Mouse (Mus musculus): ENCODE measurements around the gene Gm1043.

The Gm1043 gene

GRCm38 (mm10) chr5:37085241-37085640 is at the start of gene Gm1043:
Gm1043 (plus strand) TSS chr5:37085370.
- DNase-seq, result no peak

DNA sequence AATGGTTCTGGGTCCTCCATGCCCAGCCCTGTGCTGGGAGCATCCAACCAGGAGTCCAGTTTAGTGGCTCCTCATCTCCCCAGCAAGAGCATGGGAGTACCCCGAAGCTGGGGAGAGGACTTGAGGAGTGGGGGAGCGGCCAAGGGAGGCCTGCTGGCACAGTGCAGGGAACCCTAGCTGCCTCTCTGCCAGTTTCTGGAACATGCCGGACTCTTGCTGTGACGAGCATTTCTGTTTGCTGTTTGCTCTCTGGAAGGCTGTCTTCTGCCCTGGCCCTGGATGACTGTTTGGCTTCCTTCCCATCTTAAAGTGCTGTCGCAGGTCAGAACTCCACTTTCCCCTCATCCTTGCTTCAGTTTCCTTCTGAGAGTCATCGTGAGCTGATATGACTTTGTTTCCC is 49.3 kb upstream of the Gm1043 start:
- DNase-seq, result no peak

DNA sequence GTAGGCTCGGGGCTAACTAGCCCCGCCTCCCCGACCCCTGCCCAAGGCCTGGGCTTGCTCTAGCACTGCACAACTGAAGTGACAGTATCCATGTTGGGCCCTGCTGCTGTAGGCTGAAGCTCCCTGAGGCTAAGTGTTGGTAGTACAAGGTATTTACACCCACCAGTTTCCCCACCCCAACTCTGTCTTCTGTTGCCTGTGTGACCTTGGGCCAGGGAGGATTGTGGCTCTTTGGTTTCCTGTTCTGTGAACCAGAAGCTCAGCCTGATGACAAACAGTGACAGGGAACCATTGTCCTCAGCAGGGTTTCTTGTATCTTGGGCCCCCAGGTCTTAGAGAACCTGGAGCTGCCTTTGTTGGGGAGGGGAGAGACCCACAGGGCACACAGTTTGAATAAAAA is 48.3 kb upstream of the Gm1043 start:
- DNase-seq, result no peak

DNA sequence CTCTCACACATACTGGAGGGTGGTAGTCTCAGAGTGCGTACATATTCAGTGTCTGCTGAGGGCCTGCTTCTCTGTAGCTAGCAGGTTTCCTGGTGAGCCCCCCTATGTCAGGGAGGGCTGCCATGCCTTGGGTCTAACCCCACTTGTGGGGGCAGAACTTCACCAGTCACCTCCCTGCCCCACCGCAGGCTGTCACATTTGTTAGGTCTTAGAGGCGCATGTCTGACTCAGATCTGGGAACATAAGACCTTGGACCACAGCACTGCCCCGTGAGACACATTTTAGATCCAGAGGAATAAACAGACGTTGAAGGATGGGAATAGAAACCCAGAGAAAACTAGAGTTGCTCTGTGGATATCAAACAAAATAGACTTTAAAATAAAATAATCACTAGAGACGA is 45.3 kb upstream of the Gm1043 start:
- DNase-seq, result no peak

DNA sequence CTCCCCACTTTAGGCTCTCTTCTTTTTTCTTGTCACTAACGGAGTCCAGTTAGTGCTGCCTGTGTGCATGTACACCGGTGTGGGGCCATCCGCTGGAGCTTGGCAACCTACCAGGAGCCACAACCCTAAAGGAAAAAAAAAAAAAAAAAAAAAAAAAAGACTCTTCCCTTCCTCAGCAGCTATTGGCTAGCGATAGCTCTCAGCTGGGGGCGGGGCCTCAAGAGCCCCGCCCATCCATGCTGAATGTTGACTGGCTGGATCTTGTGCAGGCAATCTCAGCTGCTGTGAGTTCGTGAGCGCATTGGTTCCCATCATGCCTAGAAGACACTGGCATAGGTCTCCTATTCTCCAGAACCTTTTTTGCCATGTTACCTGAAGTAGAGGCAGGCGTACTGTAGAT is 44.5 kb upstream of the Gm1043 start:
- DNase-seq, result peak; percentile 58

DNA sequence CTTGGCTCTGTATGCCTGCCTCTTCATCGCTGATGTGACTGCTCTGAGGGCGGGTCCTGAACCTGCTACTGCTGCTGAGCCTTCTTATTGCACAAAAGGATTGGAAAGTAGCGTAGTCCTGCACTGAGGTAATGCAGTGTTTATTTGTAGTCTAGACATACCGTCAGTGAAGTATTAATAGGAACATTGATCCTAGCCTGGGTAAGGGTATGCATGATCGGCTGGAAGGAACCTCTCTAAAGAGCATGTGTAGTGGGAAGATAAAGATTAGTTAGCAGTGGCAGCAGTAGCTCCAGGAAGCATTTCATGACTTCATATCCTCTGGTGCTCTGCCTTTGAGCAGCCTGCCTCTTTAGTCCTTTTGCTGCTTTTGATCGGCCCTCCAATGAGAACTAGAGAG is 43.5 kb upstream of the Gm1043 start:
- DNase-seq, result no peak

GRCm38 (mm10) chr5:37042934-37043333 is 42.2 kb upstream of the Gm1043 start:
- no peak for DNase-seq

GRCm38 (mm10) chr5:37044793-37045192 is 40.4 kb upstream of the Gm1043 start:
- DNase-seq, result no peak

DNA sequence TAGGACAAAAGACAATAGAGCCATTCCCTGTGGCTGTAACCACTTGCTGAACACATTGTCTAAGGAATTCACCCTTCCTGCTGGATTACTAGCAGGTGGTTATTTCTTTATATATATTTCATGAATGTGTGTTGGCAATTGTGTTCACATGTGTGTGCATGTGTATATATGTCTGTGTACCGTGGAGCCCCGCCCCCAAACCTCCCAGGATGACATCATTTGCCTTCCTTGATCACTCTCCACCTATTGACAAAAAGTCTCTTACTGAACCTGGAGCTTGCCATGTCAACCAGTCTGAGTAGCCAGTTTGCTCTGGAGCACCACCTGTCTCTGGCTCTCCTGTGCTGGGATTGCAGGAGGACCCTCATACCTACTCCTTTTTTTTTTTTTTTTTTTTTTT is 39.6 kb upstream of the Gm1043 start:
- no peak for DNase-seq

GRCm38 (mm10) chr5:37046791-37047190 is 38.4 kb upstream of the Gm1043 start:
- no peak for DNase-seq

GRCm38 (mm10) chr5:37047206-37047915 is 37.8 kb upstream of the Gm1043 start:
- no peak for DNase-seq

GRCm38 (mm10) chr5:37047992-37048391 is 37.2 kb upstream of the Gm1043 start:
- no peak for DNase-seq

DNA sequence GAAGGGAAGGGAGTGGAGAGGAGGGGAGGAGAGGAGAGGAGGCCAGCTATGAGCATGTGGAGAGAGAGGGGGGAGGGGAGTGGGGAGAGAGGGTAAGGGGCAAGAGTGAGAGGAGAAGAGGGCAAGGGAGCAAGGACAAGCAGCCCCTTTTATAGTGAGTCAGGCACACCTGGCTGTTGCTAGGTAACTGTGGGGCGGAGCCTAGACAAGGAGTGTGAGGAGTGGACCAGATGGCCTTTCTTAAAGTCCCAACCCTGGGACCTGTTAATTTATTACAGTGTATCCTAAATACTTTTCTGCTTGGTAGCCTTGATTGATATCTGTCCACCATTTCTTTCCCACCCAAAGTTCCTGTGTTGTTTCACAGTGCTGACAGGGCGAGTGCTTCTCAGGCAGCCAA is 36.1 kb upstream of the Gm1043 start:
- DNase-seq, result no peak

GRCm38 (mm10) chr5:37050521-37051373 is 34.4 kb upstream of the Gm1043 start:
- DNase-seq, result peak; percentile 36

- DNase-seq, result no peak
Measured at GRCm38 (mm10) chr5:37051374-37052100, 33.6 kb upstream of the Gm1043 start.

GRCm38 (mm10) chr5:37052846-37053245 is 32.3 kb upstream of the Gm1043 start:
- DNase-seq, result no peak

- DNase-seq, result no peak
Measured at GRCm38 (mm10) chr5:37055789-37056188, 29.4 kb upstream of the Gm1043 start.

GRCm38 (mm10) chr5:37056471-37056870 is 28.7 kb upstream of the Gm1043 start:
- no peak for DNase-seq

DNA sequence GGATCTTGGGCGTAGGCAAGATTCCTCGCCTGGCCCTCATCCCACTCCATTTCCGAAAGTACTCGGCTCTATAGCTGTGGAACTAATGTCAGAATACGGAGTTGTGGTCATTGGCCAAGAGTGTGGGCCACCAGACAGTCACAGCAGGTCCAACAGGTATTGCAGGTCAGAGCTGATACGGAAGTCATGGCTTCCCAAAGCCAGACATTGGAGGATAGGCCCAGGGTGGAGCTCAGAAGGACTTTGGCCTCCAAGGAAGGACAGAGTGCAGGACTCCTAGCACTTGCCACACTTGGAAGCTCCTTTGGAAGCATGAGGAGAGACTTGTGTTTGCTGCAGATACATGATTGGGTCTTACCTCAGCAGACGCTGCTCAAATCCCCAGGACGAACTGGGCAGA is 23.6 kb upstream of the Gm1043 start:
- DNase-seq, result no peak

DNA sequence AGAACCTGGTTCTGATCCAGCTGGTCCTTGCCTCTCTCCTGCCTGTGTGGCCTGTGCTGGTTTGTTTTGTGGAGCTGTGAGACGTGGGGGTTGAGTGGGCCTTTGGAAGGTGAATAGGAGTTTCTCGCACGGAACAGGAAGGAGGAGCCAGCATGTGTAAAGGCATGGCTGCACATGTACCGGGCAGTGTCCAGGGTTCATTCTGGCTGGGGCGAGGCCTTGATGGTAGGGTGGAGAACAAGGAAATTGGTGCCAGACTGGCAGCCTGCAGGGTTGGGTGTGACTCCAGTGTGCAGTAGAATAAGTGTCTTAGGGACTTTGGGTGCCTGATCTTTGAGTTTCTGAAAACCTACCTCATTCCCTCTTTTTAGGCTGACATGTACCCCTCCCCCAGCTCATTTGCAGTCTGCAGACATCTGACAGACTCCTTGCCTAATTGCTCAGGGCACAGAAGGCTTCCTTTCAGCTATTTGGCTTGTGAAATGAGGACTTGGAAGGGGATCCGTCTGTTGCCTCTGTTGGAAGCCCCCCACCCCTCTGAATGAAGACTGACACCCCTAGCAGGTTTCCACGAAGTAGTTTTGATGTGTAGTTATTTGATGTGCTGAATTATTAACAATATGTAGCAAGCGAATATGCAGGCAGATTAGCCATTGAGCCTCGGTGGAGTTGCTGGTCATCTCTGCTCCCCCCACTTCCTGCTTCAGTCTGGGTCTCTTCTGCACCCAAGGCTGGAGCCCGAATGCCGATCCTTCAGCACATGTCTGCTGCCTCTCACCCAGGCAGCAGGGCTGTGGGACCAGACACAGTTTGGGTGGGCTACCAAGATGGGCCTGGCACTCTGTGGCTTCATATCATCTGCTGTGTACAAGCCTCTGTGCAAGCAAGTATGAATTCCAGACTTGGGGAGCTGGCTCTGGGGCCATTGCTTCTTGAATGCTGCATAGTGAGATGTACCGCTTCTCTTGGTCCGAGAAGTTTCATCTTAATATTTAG is 20.4 kb upstream of the Gm1043 start:
- no peak for DNase-seq

DNA sequence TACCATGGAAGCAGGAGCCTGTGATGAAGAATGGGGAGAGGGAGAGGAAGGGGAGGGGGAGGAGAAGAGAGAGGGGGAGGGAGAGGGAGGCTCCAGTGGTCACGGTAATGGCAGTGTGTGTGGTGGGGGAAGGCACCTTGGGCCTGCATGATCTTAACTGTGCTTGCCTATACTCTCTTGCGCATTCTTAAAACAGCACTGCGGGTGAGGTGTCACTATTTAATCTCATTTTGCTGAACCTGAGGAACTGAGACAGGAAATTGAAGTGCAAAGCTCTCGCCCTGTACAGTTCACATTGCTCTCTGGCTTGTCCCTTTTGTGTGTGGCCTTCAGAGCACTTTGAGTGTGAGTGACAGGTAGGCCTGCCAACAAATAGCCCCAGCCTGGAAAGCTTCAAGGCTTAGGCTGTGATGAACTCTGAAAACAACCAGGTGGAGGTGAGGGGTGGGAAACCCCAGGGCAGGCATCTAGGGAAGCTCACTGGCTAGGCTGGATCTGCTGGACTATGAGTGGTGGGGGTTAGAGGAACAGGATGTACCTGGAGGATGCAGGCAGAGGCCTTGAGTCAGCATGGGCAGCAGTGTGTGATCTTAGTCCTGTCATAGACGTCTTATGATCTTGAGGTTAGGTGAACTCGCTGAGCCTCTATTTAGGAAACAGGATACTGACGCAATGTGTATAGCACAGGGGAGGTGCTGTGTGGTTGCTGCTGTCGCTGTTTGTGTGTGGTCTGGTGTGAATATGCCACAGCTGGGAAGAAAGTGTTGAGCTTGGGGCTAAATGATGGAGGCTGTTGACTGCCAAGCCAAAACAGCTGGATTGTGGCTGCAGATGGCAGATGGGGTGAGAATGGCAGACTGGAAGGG is 18.2 kb upstream of the Gm1043 start:
- no peak for DNase-seq

All from retina, postnatal 1 day (tissue).